Mouse (Mus musculus): ENCODE data around the gene Hist1h2ab.

The Hist1h2ab gene

DNA sequence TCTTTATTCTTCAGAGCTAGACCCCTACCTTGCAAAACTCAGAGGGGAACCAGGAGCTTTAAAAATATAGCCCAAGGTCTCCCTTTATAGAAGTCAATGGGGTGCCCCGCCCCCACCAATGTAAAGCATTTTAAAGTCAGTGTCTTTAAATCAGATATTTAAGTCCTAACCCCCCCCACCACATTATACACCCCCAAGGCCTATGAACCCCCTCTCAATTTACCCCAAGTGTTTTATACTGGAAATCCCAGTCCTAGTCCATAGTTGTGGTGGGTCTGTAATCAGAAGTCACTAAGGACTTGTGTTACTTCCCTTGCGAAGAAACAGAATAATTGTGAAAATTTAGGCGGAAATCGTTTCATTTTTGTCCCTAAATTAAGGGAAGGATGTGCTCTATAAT is 12.9 kb upstream of the Hist1h2ab start:
- DNase-seq (ENCODE audit: low read depth): no peak

- DNase-seq (ENCODE audit: low read depth): peak; percentile 97
Measured at GRCm38 (mm10) chr13:23738677-23739068, 12.3 kb upstream of the Hist1h2ab start, which contains the start of gene Hist1h1c. Gene Hist1h1c (plus strand): TSS chr13:23738808.

DNA sequence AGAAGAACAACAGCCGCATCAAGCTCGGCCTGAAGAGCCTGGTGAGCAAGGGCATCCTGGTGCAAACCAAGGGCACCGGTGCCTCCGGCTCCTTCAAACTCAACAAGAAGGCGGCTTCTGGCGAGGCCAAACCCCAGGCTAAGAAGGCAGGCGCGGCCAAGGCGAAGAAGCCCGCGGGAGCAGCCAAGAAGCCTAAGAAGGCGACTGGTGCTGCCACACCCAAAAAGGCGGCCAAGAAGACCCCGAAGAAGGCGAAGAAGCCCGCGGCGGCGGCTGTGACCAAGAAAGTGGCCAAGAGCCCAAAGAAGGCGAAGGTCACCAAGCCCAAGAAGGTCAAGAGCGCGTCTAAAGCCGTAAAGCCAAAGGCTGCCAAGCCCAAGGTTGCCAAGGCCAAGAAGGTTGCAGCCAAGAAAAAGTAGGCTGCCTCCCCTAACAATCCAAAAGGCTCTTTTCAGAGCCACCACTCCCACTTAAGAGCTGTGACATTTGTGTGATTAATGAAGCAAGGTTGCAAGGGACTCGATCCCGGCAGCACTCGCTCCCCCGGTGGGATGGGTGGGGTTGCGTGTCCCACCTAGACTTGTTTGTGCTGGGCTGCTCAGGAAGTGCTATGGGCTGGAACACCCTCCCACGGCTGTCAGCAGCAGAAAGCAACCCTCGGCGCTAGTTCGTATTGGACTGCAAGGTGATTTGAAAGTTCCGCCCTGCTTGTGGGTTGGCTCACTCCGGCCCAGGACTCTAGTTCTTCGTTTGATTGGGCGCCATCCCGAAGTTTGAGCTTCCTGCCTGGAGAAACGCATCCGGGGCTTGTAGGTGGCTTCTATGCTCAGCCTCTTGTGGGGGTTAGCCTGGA is 11.6 kb upstream of the Hist1h2ab start:
- peak; percentile 93 for DNase-seq (ENCODE audit: low read depth)

GRCm38 (mm10) chr13:23739922-23740252 is 11.0 kb upstream of the Hist1h2ab start:
- DNase-seq (ENCODE audit: low read depth): no peak

- DNase-seq (ENCODE audit: low read depth): no peak
Measured at GRCm38 (mm10) chr13:23740256-23740840, 10.6 kb upstream of the Hist1h2ab start.

GRCm38 (mm10) chr13:23740910-23741309 is 10.0 kb upstream of the Hist1h2ab start:
- DNase-seq (ENCODE audit: low read depth): no peak

- DNase-seq (ENCODE audit: low read depth): no peak
Measured at GRCm38 (mm10) chr13:23742007-23742406, 8.9 kb upstream of the Hist1h2ab start.

- DNase-seq (ENCODE audit: low read depth): no peak
Measured at GRCm38 (mm10) chr13:23743215-23743614, 7.7 kb upstream of the Hist1h2ab start.

DNA sequence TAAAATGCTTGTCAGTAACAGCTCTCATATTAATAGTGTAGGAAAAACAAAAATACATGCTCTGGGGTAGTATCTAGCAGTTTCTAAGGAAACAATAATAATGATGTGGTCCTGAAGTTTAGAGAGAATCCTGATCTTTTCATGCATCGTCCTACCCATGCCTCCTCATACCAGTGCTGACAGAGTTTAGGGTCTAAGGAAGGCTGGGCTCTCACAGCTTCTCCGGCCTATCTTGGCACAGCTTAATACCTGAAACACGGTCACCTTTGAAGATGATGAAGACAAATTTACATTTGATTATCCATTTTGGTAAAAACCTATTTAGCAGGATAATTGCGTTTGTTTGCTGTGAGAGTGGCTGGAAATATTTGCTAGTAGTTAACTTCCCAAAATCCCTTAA is 7.0 kb upstream of the Hist1h2ab start:
- no peak for DNase-seq (ENCODE audit: low read depth)

- no peak for DNase-seq (ENCODE audit: low read depth)
Measured at GRCm38 (mm10) chr13:23744421-23745380, 6.2 kb upstream of the Hist1h2ab start.

- DNase-seq (ENCODE audit: low read depth): peak; percentile 94
Measured at GRCm38 (mm10) chr13:23745381-23746161, 5.4 kb upstream of the Hist1h2ab start, which contains the start of gene Hist1h3c. Gene Hist1h3c (minus strand): TSS chr13:23745602.

DNA sequence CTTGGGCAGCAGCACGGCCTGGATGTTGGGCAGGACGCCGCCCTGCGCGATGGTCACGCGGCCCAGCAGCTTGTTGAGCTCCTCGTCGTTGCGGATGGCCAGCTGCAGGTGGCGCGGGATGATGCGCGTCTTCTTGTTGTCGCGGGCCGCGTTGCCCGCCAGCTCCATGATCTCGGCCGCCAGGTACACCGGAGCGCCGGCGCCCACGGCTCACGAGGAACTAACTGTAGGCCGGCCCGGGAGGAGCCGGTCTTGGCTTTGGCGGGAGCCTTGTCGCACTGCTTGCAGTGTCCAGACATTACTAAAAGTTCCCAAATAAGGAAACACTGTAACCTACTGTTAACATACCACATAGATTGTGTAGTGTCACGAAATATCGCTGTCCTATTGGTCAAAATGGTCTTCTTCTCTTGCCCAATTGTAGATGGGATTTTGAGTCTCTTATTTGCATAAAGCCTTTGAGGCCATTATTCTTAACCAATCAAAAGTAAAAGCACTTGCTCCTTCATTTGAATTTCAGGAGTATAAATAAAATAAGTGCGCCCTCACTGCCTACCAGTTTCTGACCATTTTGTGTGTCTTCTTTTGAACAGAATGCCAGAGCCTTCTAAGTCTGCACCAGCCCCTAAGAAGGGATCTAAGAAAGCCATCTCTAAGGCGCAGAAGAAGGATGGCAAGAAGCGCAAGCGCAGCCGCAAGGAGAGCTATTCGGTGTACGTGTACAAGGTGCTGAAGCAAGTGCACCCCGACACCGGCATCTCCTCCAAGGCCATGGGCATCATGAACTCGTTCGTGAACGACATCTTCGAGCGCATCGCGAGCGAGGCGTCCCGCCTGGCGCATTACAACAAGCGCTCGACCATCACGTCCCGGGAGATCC is 4.5 kb upstream of the Hist1h2ab start, which contains the start of gene Hist1h2bb:
Gene Hist1h2bb, plus strand, starts transcription at position 534 of the 880 bp plus-strand sequence.
- peak; percentile 91 for DNase-seq (ENCODE audit: low read depth)

GRCm38 (mm10) chr13:23747081-23747891 is 3.6 kb upstream of the Hist1h2ab start:
- peak; percentile 47 for DNase-seq (ENCODE audit: low read depth)

- DNase-seq (ENCODE audit: low read depth): no peak
Measured at GRCm38 (mm10) chr13:23747892-23748288, 3.0 kb upstream of the Hist1h2ab start.

DNA sequence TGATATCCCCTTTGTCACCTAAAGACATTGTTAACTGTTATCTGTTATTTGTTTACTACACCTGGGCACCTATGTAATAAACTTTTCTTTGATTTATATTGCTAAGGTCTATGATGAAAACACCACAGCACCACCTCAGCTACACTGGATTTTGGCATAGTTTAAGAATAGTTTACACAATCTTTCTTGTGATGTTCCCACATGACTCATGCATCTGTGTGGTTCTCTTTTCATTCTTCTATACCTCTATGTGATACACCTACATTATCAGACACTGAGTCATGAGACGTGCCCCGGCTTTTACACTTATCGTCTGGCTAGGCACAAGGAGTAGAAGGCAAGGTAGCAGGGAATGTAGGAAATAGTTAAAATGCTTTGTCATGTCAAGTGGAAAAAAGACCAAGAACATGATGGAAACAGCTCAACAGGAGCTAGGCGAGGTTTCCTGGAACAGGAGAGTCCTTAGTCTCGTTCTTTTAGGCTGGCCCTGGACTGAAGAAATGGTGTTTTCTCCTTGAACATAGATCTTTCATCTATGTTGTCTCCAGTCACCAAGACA is 1.3 kb upstream of the Hist1h2ab start:
- DNase-seq (ENCODE audit: low read depth): no peak

GRCm38 (mm10) chr13:23751478-23751956 is 591 bp downstream of the Hist1h2ab start:
- DNase-seq (ENCODE audit: low read depth): peak; percentile 49

DNA sequence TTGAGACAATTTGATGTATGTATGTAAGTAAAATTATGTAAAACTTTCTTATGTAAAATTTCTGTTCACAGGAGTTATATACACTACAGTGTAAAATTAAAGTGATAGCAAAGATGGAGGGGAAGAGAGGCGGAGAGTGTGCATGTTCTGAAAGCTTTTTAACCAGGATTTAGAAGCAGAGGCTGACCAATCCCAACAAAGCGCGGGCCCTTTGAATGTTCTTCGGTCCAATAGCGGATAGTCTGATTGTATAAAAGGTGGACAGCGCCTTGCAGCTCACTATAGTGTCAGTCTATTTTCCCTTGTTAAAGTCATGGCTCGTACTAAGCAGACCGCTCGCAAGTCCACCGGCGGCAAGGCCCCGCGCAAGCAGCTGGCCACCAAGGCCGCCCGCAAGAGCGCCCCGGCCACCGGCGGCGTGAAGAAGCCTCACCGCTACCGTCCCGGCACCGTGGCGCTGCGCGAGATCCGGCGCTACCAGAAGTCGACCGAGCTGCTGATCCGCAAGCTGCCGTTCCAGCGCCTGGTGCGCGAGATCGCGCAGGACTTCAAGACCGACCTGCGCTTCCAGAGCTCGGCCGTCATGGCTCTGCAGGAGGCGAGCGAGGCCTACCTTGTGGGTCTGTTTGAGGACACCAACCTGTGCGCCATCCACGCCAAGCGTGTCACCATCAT is 1.3 kb downstream of the Hist1h2ab start, which contains the start of gene Hist1h3b:
Gene Hist1h3b, plus strand, starts transcription at position 201 of the 675 bp plus-strand sequence.
- DNase-seq (ENCODE audit: low read depth): peak; percentile 84

DNA sequence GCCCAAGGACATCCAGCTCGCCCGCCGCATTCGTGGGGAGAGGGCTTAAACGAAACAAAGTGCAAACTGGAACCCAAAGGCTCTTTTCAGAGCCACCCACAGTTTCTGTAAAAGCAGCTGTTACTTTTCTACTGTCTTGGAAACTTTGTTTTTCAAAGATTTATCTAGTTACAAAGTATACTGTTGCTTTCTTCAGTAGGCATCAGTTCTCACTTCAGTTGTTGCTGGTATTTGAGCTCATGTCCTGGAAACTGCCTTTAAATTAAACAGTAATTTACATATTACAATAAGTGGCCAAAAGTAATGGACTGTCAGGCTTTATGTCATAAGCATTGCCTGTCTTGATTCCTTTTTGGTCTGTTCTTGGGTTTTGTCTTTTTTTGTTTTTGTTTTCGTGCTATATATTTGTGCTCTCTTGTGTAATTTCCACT is 1.8 kb downstream of the Hist1h2ab start:
- peak; percentile 34 for DNase-seq (ENCODE audit: low read depth)
